Mouse (Mus musculus) ES-E14 (cell line): ENCODE data around the gene Prg2. TPM values are rescaled to one million over a fixed set of nuclear protein-coding genes. Genes with fewer than 3 reads are reported as not detected.

Source experiments
- DNase-seq: peaks from one replicate; pipeline ENCODE4 v3.0.0-alpha.2; 2013; ENCODE audit warnings: low read depth, low spot score
- H3K27ac ChIP-seq: 2 replicates; pipeline ENCODE4 v1.5.1; 2012; ENCODE audit warnings: low read depth, mild to moderate bottlenecking, low read length, moderate library complexity, mixed read lengths; ENCODE audit not compliant: poor library complexity, insufficient read depth, severe bottlenecking
- H3K36me3 ChIP-seq: 2 replicates; pipeline ENCODE4 v1.6.1; 2012; ENCODE audit warnings: mild to moderate bottlenecking, low read length, moderate library complexity, mixed read lengths; ENCODE audit not compliant: control insufficient read depth, poor library complexity, insufficient read depth, severe bottlenecking
- H3K4me1 ChIP-seq, 2 experiments: fragments of 150-350 bp in 1 of 2; sonication (generic) in 1 of 2; 2 replicates each; pipeline ENCODE4 v1.6.1; 2012; ENCODE audit warnings: low read length in 2 of 2, mild to moderate bottlenecking in 1 of 2, mixed read lengths in 1 of 2; ENCODE audit not compliant: control insufficient read depth in 2 of 2, insufficient read depth in 2 of 2, poor library complexity in 1 of 2
- H3K4me3 ChIP-seq, 2 experiments: fragments of 150-350 bp in 1 of 2; sonication (generic) in 1 of 2; 2 replicates each; pipeline ENCODE4 v1.5.1; 2012; ENCODE audit warnings: low read length in 2 of 2, low read depth in 1 of 2, mild to moderate bottlenecking in 1 of 2, mixed read lengths in 1 of 2; ENCODE audit not compliant: insufficient read depth in 1 of 2, poor library complexity in 1 of 2, severe bottlenecking in 1 of 2
- H3K9ac ChIP-seq: 2 replicates; pipeline ENCODE4 v1.6.1; 2012; ENCODE audit warnings: low read depth, mild to moderate bottlenecking, low read length, mixed read lengths; ENCODE audit not compliant: poor library complexity, insufficient read depth, severe bottlenecking
- H3K9me3 ChIP-seq: fragments of 150-350 bp; sonication (generic); 2 replicates; pipeline ENCODE4 v1.6.1; 2012; ENCODE audit warnings: low read depth, mild to moderate bottlenecking, low read length; ENCODE audit not compliant: control insufficient read depth, insufficient read depth
- CHD2 ChIP-seq: IDR thresholded peaks from 2 replicates; pipeline ENCODE4 v1.6.1; 2014; ENCODE audit warnings: mild to moderate bottlenecking, low read depth, low read length, inconsistent platforms
- HCFC1 ChIP-seq: IDR thresholded peaks from 2 replicates; pipeline ENCODE4 v1.6.1; 2012; ENCODE audit warnings: low read length, inconsistent platforms, borderline replicate concordance; ENCODE audit not compliant: insufficient read depth
- MAFK ChIP-seq: IDR thresholded peaks from 2 replicates; pipeline ENCODE4 v1.6.1; 2014; ENCODE audit warnings: mild to moderate bottlenecking, low read depth, low read length, inconsistent platforms; ENCODE audit not compliant: insufficient read depth
- ZC3H11A ChIP-seq: IDR thresholded peaks from 2 replicates; pipeline ENCODE4 v1.6.1; 2012; ENCODE audit warnings: low read depth, mild to moderate bottlenecking, inconsistent platforms, low read length, borderline replicate concordance
- ZNF384 ChIP-seq: IDR thresholded peaks from 2 replicates; pipeline ENCODE4 v1.6.1; 2012; ENCODE audit warnings: low read depth, low read length, inconsistent platforms
- in situ Hi-C, 2 experiments: fragments of 600-800 bp; cut with MboI; formaldehyde crosslinking; loops; one replicate each; pipeline ENCODE4 v1.15.1; 2025; ENCODE audit warnings: low sequenced_read_pairs in 2 of 2, inconsistent platforms in 1 of 2; ENCODE audit not compliant: unreplicated experiment in 2 of 2
- total RNA-seq: library from RNA; depleted of rRNA; stranded (reverse); fragments of 300-350 nt; gene quantifications from 2 replicates; pipeline ENCODE4 v1.2.3, GENCODE M21; 2012

Prg2 gene
- total RNA-seq, 1 experiment, result not detected

- H3K4me3 ChIP-seq, result no peak overlapping the region
- DNase-seq, result no peak
- H3K36me3 ChIP-seq, result no peaks in the 10 kb centered on the region
- H3K9ac ChIP-seq, result no peak overlapping the region
- H3K4me1 ChIP-seq, result no peaks in the 10 kb centered on the region; a peak in 1 of 4 replicates
- in situ Hi-C loops, result no loop called here
- H3K27ac ChIP-seq, result no peak overlapping the region
- H3K9me3 ChIP-seq, result no peaks in the 10 kb centered on the region
- TF ChIP-seq ZNF384 (no peak), ZC3H11A (no peak), HCFC1 (no peak), CHD2 (no peak)
Measured at GRCm38 (mm10) chr2:85006600-85006999, 26.3 kb downstream of the Prg2 start.

GRCm38 (mm10) chr2:85007729-85008128 lies 27.5 kb downstream of the Prg2 start:
- no peaks in the 10 kb centered on the region for H3K4me1 ChIP-seq
- H3K27ac ChIP-seq, result no peak overlapping the region
- peak; percentile 33 for DNase-seq
- H3K9ac ChIP-seq, result no peak overlapping the region
- in situ Hi-C loops, result no loop called here
- H3K36me3 ChIP-seq, result no peaks in the 10 kb centered on the region
- no peaks in the 10 kb centered on the region for H3K9me3 ChIP-seq
- H3K4me3 ChIP-seq, result no peak overlapping the region
- peak; percentile 53; the same call in 1 of the 2 replicates for TF ChIP-seq ZC3H11A
- no peak for TF ChIP-seq HCFC1
- TF ChIP-seq ZNF384, result no peak

DNA sequence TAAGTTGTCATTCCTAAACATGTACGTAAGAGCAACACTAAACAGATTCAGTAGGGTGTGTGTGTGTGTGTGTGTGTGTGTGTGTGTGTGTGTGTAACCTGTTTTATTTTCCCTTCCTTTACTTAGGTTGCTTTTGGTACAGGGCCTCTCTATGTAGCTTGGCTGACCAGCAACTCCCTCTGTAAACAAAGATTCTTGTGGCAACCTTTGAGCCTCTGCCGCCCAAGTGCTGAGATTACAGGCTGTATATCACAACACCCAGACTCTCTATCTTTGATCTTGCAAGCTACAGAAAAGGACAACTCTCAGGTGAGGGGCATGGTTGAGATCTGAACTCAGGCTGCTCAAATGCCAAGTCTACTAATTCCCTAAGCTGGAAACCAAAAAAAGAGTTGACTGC lies 29.0 kb downstream of the Prg2 start:
- no peak overlapping the region for H3K4me3 ChIP-seq
- no peaks in the 10 kb centered on the region for H3K4me1 ChIP-seq
- H3K36me3 ChIP-seq, result no peaks in the 10 kb centered on the region
- H3K27ac ChIP-seq, result no peak overlapping the region
- in situ Hi-C loops, result no loop called here
- H3K9me3 ChIP-seq, result no peaks in the 10 kb centered on the region
- no peak overlapping the region for H3K9ac ChIP-seq
- DNase-seq, result no peak
- TF ChIP-seq MAFK, result no peak
- TF ChIP-seq ZNF384, result no peak
- no peak for TF ChIP-seq HCFC1
- TF ChIP-seq ZC3H11A, result no peak
- TF ChIP-seq CHD2, result no peak

DNA sequence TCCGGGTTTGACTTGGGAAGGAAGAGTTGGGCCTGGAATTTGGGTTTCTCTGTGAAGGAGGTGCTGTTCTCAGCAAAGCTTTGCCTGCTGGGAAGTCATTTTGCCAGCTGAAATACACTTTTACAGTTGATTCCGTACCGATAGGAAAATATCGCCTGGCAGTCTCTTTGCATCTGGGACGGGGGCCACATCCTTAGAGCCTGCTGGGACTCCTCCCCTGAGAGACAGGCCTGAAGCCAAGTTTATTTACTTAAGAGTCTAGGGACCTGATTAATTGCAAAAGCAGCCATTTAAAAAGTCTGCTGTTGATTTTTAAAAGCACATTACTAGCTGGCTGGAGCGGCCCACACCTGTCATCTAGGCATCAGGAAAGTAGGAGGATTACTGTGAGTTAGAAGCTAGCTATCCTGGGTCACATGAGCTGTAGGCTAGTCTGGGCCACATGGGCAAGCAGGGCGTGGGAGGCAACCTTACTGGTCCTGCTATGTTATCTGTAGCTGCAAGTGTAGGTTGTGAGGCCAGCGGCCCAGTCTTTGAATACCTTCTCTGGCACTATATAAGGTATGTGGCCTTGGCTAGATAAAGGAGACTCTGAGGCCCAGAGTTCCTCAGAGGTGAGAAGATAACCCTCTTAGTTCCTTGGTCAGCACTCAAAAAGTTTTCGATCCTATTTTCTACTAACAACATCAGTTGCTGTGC lies 31.8 kb downstream of the Prg2 start:
- in situ Hi-C loops, result no loop called here
- Histone ChIP-seq H3K9me3 (no peaks in the 10 kb centered on the region), H3K4me1 (no peaks in the 10 kb centered on the region), H3K36me3 (no peaks in the 10 kb centered on the region), H3K27ac (no peak overlapping the region), H3K9ac (no peak overlapping the region), H3K4me3 (no peak overlapping the region)
- DNase-seq, result no peak
- TF ChIP-seq ZC3H11A (no peak), MAFK (no peak), ZNF384 (no peak), CHD2 (no peak), HCFC1 (no peak)

DNA sequence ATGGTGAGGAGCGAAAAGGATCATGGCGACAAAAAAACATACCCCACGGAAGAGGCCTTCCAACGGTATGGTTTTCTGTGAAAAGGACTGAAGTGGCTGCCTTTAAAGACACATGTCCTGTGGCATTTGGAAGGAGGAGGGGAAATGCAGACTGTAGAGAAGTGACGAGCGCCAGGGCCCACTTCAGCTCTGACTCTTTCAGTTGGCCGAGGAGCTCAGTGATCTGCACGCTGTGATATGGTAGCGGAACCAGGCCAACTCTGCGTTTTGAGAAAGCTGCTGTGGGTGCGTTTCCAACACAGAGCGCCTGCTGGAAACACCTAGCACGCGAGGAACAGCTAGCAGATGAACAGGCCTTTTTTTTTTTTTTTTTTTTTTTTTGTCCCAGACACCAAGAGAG lies 32.4 kb downstream of the Prg2 start:
- H3K27ac ChIP-seq, result no peak overlapping the region
- in situ Hi-C loops, result no loop called here
- H3K9me3 ChIP-seq, result no peaks in the 10 kb centered on the region
- no peaks in the 10 kb centered on the region for H3K36me3 ChIP-seq
- H3K9ac ChIP-seq, result no peak overlapping the region
- TF ChIP-seq CHD2 (no peak), MAFK (no peak), ZNF384 (no peak), HCFC1 (no peak), ZC3H11A (no peak)
- no peak for DNase-seq
- H3K4me3 ChIP-seq, result no peak overlapping the region
- H3K4me1 ChIP-seq, result no peaks in the 10 kb centered on the region
